Mouse (Mus musculus) forebrain, embryonic 13.5 days (tissue): ENCODE measurements around the gene Tmeff1. TPM values are rescaled to one million over a fixed set of nuclear protein-coding genes. Genes with fewer than 3 reads are reported as not detected.

ENCODE experiments used
- ATAC-seq: fragments of 200-750 bp; cut with Nextera tagmentation; 2 replicates; pipeline ENCODE4 v1.8.0; 2017
- H3K27ac ChIP-seq: fragments of 300-500 bp; sonication (generic); 2 replicates; pipeline ENCODE4 v1.5.1; 2015; ENCODE audit warnings: inconsistent platforms, mild to moderate bottlenecking, moderate library complexity
- H3K27me3 ChIP-seq: fragments of 300-500 bp; sonication (generic); 2 replicates; pipeline ENCODE4 v1.6.1; 2015; ENCODE audit warnings: mild to moderate bottlenecking, inconsistent platforms
- H3K36me3 ChIP-seq: fragments of 300-500 bp; sonication (generic); 2 replicates; pipeline ENCODE4 v1.6.1; 2015; ENCODE audit warnings: mild to moderate bottlenecking, inconsistent platforms; ENCODE audit not compliant: poor library complexity, severe bottlenecking
- H3K4me1 ChIP-seq: fragments of 300-500 bp; sonication (generic); 2 replicates; pipeline ENCODE4 v1.6.1; 2015; ENCODE audit warnings: inconsistent platforms
- H3K4me2 ChIP-seq: fragments of 300-500 bp; sonication (generic); 2 replicates; pipeline ENCODE4 v1.6.1; 2015; ENCODE audit warnings: inconsistent platforms, mild to moderate bottlenecking, moderate library complexity
- H3K4me3 ChIP-seq: fragments of 300-500 bp; sonication (generic); 2 replicates; pipeline ENCODE4 v1.5.1; 2015; ENCODE audit warnings: mild to moderate bottlenecking, inconsistent platforms
- H3K9ac ChIP-seq: fragments of 300-500 bp; sonication (generic); 2 replicates; pipeline ENCODE4 v1.6.1; 2015; ENCODE audit warnings: mild to moderate bottlenecking, inconsistent platforms
- H3K9me3 ChIP-seq: fragments of 300-500 bp; sonication (generic); replicated peaks from 2 replicates; pipeline ENCODE4 v1.6.1; 2016; ENCODE audit warnings: inconsistent platforms
- WGBS: fragments of 180-500 bp; shearing (Covaris S2); methylation state at CpG from one replicate; pipeline ENCODE4 v1.1.7; 2015; 5-methylcytosine and 5-hydroxymethylcytosine counted together
- polyA plus RNA-seq: library from polyadenylated mRNA; unstranded; fragments of >200 nt; fragmentation: Nextera tagmentation; extraction: Ambion mirVana; gene quantifications from 2 replicates; pipeline ENCODE4 v1.2.1, GENCODE M21; 2015

Gene Tmeff1
- 76.9 and 117 TPM in 2 replicates for polyA plus RNA-seq

- no peaks in the 10 kb centered on the region for H3K9me3 ChIP-seq
- H3K27ac ChIP-seq: peak within 1 kb of the TSS; percentile 97
- ATAC-seq: peak; percentile 85
- peaks cover 49% of the 10 kb centered on the region for H3K4me1 ChIP-seq
- peak within 1 kb of the TSS; percentile 99 for H3K9ac ChIP-seq
- WGBS: under 1% methylated on average over 29 of the region's 64 CpGs
- peak within 1 kb of the TSS; percentile 88 for H3K4me3 ChIP-seq
- H3K27me3 ChIP-seq: no peaks in the 10 kb centered on the region
- H3K36me3 ChIP-seq: peaks cover 5% of the 10 kb centered on the region; the same call in 1 of the 2 replicates
- peak within 1 kb of the TSS; percentile 88 for H3K4me2 ChIP-seq
Observed at GRCm38 (mm10) chr4:48584421-48585240, at the start of gene Tmeff1. Gene Tmeff1, plus strand, starts transcription at chr4:48585174.

- no peak overlapping the region for H3K4me2 ChIP-seq
- H3K36me3 ChIP-seq: no peaks in the 10 kb centered on the region
- WGBS: 84% methylated on average over 5 of the region's 5 CpGs
- no peak overlapping the region for H3K9ac ChIP-seq
- no peak for ATAC-seq
- peaks cover 17% of the 10 kb centered on the region for H3K4me1 ChIP-seq
- H3K27ac ChIP-seq: no peak overlapping the region
- no peak overlapping the region for H3K4me3 ChIP-seq
- no peaks in the 10 kb centered on the region for H3K9me3 ChIP-seq
- no peaks in the 10 kb centered on the region for H3K27me3 ChIP-seq
Observed at GRCm38 (mm10) chr4:48536275-48536674, 48.7 kb upstream of the Tmeff1 start.

- 51% methylated on average over 5 of the region's 5 CpGs for WGBS
- no peaks in the 10 kb centered on the region for H3K36me3 ChIP-seq
- peaks cover 25% of the 10 kb centered on the region for H3K4me1 ChIP-seq
- H3K9me3 ChIP-seq: no peaks in the 10 kb centered on the region
- no peak overlapping the region for H3K27ac ChIP-seq
- H3K27me3 ChIP-seq: no peaks in the 10 kb centered on the region
- H3K4me3 ChIP-seq: no peak overlapping the region
- ATAC-seq: no peak
- no peak overlapping the region for H3K9ac ChIP-seq
- H3K4me2 ChIP-seq: no peak overlapping the region
Observed at GRCm38 (mm10) chr4:48537024-48537423, 48.0 kb upstream of the Tmeff1 start.

- no peaks in the 10 kb centered on the region for H3K9me3 ChIP-seq
- H3K9ac ChIP-seq: no peak overlapping the region
- no peak overlapping the region for H3K27ac ChIP-seq
- H3K36me3 ChIP-seq: no peaks in the 10 kb centered on the region
- no peak overlapping the region for H3K4me2 ChIP-seq
- H3K4me3 ChIP-seq: no peak overlapping the region
- WGBS: 93% methylated on average over 2 of the region's 2 CpGs
- ATAC-seq: no peak
- H3K27me3 ChIP-seq: no peaks in the 10 kb centered on the region
- peaks cover 40% of the 10 kb centered on the region for H3K4me1 ChIP-seq
Observed at GRCm38 (mm10) chr4:48538581-48538980, 46.4 kb upstream of the Tmeff1 start.

- H3K36me3 ChIP-seq: no peaks in the 10 kb centered on the region
- H3K4me2 ChIP-seq: peak within 1 kb of the TSS; percentile 75
- peak; percentile 79 for ATAC-seq
- H3K9ac ChIP-seq: peak within 1 kb of the TSS; percentile 99
- no peaks in the 10 kb centered on the region for H3K9me3 ChIP-seq
- peak within 1 kb of the TSS; percentile 95 for H3K27ac ChIP-seq
- WGBS: 2% methylated on average over 26 of the region's 86 CpGs
- no peaks in the 10 kb centered on the region for H3K27me3 ChIP-seq
- H3K4me3 ChIP-seq: peak within 1 kb of the TSS; percentile 88
- peaks cover 55% of the 10 kb centered on the region for H3K4me1 ChIP-seq
Observed at GRCm38 (mm10) chr4:48539841-48540575, 45.0 kb upstream of the Tmeff1 start, which contains the start of gene Msantd3. Gene Msantd3, plus strand, starts transcription at chr4:48539935.

- H3K9me3 ChIP-seq: no peaks in the 10 kb centered on the region
- 0% methylated on average over 21 of the region's 50 CpGs for WGBS
- no peaks in the 10 kb centered on the region for H3K27me3 ChIP-seq
- H3K4me1 ChIP-seq: peaks cover 61% of the 10 kb centered on the region
- H3K27ac ChIP-seq: peak overlapping the region; percentile 95
- H3K36me3 ChIP-seq: no peaks in the 10 kb centered on the region
- H3K4me3 ChIP-seq: peak overlapping the region; percentile 88
- H3K9ac ChIP-seq: peak overlapping the region; percentile 99
- H3K4me2 ChIP-seq: peak overlapping the region; percentile 75
- peak; percentile 70 for ATAC-seq
Observed at GRCm38 (mm10) chr4:48540576-48541111, 44.3 kb upstream of the Tmeff1 start.

- Histone ChIP-seq H3K36me3 (no peaks in the 10 kb centered on the region), H3K27ac (0 out of 2 replicates have a peak overlapping the region, but pooled peaks have one; percentile 1), H3K4me2 (peak overlapping the region; percentile 75), H3K9ac (peak overlapping the region; percentile 99), H3K9me3 (no peaks in the 10 kb centered on the region), H3K4me3 (peak overlapping the region; percentile 88), H3K27me3 (no peaks in the 10 kb centered on the region), H3K4me1 (peaks cover 71% of the 10 kb centered on the region)
- ATAC-seq: no peak
- WGBS: 2% methylated on average over 15 of the region's 15 CpGs
Observed at GRCm38 (mm10) chr4:48541526-48542250, 43.3 kb upstream of the Tmeff1 start.

- Histone ChIP-seq H3K4me2 (peak overlapping the region; percentile 75), H3K36me3 (no peaks in the 10 kb centered on the region), H3K27ac (no peak overlapping the region), H3K9me3 (no peaks in the 10 kb centered on the region), H3K9ac (peak overlapping the region; percentile 99), H3K4me3 (peak overlapping the region; percentile 88), H3K27me3 (no peaks in the 10 kb centered on the region), H3K4me1 (peaks cover 71% of the 10 kb centered on the region)
- 39% methylated on average over 5 of the region's 5 CpGs for WGBS
- ATAC-seq: no peak
Observed at GRCm38 (mm10) chr4:48542351-48542750, 42.6 kb upstream of the Tmeff1 start.

GRCm38 (mm10) chr4:48543071-48543865, 41.7 kb upstream of the Tmeff1 start:
- peaks cover 78% of the 10 kb centered on the region for H3K4me1 ChIP-seq
- H3K4me2 ChIP-seq: peak overlapping the region; percentile 75
- no peak overlapping the region for H3K27ac ChIP-seq
- no peaks in the 10 kb centered on the region for H3K9me3 ChIP-seq
- no peaks in the 10 kb centered on the region for H3K27me3 ChIP-seq
- 62% methylated on average over 6 of the region's 6 CpGs for WGBS
- no peak for ATAC-seq
- no peak overlapping the region for H3K4me3 ChIP-seq
- H3K9ac ChIP-seq: no peak overlapping the region
- no peaks in the 10 kb centered on the region for H3K36me3 ChIP-seq

GRCm38 (mm10) chr4:48544141-48544540, 40.8 kb upstream of the Tmeff1 start:
- H3K36me3 ChIP-seq: no peaks in the 10 kb centered on the region
- peaks cover 86% of the 10 kb centered on the region for H3K4me1 ChIP-seq
- no peak overlapping the region for H3K4me3 ChIP-seq
- ATAC-seq: no peak
- no peak overlapping the region for H3K4me2 ChIP-seq
- no peaks in the 10 kb centered on the region for H3K9me3 ChIP-seq
- no peak overlapping the region for H3K9ac ChIP-seq
- no peaks in the 10 kb centered on the region for H3K27me3 ChIP-seq
- no peak overlapping the region for H3K27ac ChIP-seq
- 78% methylated on average over 8 of the region's 8 CpGs for WGBS

- peak overlapping the region; percentile 78; the same call in 1 of the 2 replicates for H3K27ac ChIP-seq
- WGBS: 42% methylated on average over 12 of the region's 12 CpGs
Observed at GRCm38 (mm10) chr4:48545966-48546365, 39.0 kb upstream of the Tmeff1 start.

More at GRCm38 (mm10) chr4:48545966-48546365, 39.0 kb upstream of the Tmeff1 start:
- Histone ChIP-seq H3K4me1 (peaks cover 86% of the 10 kb centered on the region), H3K9me3 (no peaks in the 10 kb centered on the region), H3K4me3 (no peak overlapping the region), H3K4me2 (peak overlapping the region; percentile 40; the same call in 1 of the 2 replicates), H3K27me3 (no peaks in the 10 kb centered on the region), H3K9ac (peak overlapping the region; percentile 62; the same call in 1 of the 2 replicates), H3K36me3 (peaks cover 4% of the 10 kb centered on the region; the same call in 1 of the 2 replicates)
- ATAC-seq: no peak
